Mouse (Mus musculus): ENCODE measurements around the gene Eps8l1. TPM values are rescaled to one million over a fixed set of nuclear protein-coding genes. Genes with fewer than 3 reads are reported as not detected.

Eps8l1 gene
- polyA plus RNA-seq, 1 experiment from 2014 or later: 5.0 TPM

DNA sequence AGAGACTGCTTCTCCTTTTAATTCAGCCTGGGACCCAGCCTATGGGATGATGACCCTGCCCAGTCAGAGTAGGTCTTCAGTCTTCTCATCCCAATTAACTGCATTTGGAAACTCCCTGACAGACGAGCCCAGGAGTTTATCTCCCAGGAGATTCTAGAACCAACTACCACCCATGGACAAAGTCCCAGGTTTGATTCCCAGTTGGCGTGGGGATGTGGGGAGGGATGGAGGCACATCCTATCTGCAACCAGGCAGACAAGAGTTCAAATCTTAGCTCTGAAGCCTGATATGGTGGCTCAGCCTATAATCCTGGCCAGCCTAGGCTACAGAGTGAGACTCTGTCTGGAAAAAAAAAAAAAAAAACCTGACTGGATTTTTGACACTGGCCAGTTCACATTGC lies 22.8 kb upstream of the Eps8l1 start:
- Histone ChIP-seq H3K36me3 (ENCODE audit: control insufficient read depth, insufficient read depth, low read length) (peaks cover 61% of the 10 kb centered on the region), H3K9ac (replicated peaks; ENCODE audit: low read depth, low read length) (no peak overlapping the region), H3K27ac (ENCODE audit: low read length) (no peak overlapping the region), H3K4me3 (ENCODE audit: low read depth, low read length) (no peak overlapping the region), H3K4me2 (replicated peaks; ENCODE audit: low read depth, low read length) (no peak overlapping the region), H3K27me3 (ENCODE audit: control insufficient read depth, insufficient read depth, low read length) (no peaks in the 10 kb centered on the region), H3K4me1 (ENCODE audit: control insufficient read depth, insufficient read depth, low read length) (no peaks in the 10 kb centered on the region), H3K9me3 (ENCODE audit: control insufficient read depth, low read depth, low read length) (no peaks in the 10 kb centered on the region)
- ATAC-seq (ENCODE audit: insufficient number of reproducible peaks, insufficient read depth, low FRiP score, low read depth): no peak
- WGBS: 90% methylated on average over 2 of the region's 2 CpGs

- no peaks in the 10 kb centered on the region for H3K27me3 ChIP-seq (ENCODE audit: control insufficient read depth, insufficient read depth, low read length)
- H3K4me1 ChIP-seq (ENCODE audit: control insufficient read depth, insufficient read depth, low read length): peaks cover 5% of the 10 kb centered on the region; the same call in 1 of the 2 replicates
- no peak overlapping the region for H3K4me2 ChIP-seq (replicated peaks; ENCODE audit: low read depth, low read length)
- no peaks in the 10 kb centered on the region for H3K9me3 ChIP-seq (ENCODE audit: control insufficient read depth, low read depth, low read length)
- H3K9ac ChIP-seq (replicated peaks; ENCODE audit: low read depth, low read length): no peak overlapping the region
- H3K36me3 ChIP-seq (ENCODE audit: control insufficient read depth, insufficient read depth, low read length): peaks cover 50% of the 10 kb centered on the region
- no peak overlapping the region for H3K4me3 ChIP-seq (ENCODE audit: low read depth, low read length)
- no peak for ATAC-seq (ENCODE audit: insufficient number of reproducible peaks, insufficient read depth, low FRiP score, low read depth)
- H3K27ac ChIP-seq (ENCODE audit: low read length): no peak overlapping the region
- WGBS: 89% methylated on average over 10 of the region's 10 CpGs
Measured at GRCm38 (mm10) chr7:4440549-4440948, 19.9 kb upstream of the Eps8l1 start.

GRCm38 (mm10) chr7:4445216-4445791 lies 15.2 kb upstream of the Eps8l1 start, which contains the start of gene Rdh13:
Rdh13 (minus strand) TSS chr7:4445649.
- H3K4me3 ChIP-seq (ENCODE audit: low read depth, low read length): peak within 1 kb of the TSS; percentile 85
- WGBS: under 1% methylated on average over 35 of the region's 35 CpGs
- no peaks in the 10 kb centered on the region for H3K27me3 ChIP-seq (ENCODE audit: control insufficient read depth, insufficient read depth, low read length)
- peak within 1 kb of the TSS; percentile 61 for H3K4me2 ChIP-seq (replicated peaks; ENCODE audit: low read depth, low read length)
- peaks cover 28% of the 10 kb centered on the region; the same call in 1 of the 2 replicates for H3K36me3 ChIP-seq (ENCODE audit: control insufficient read depth, insufficient read depth, low read length)
- H3K9me3 ChIP-seq (ENCODE audit: control insufficient read depth, low read depth, low read length): no peaks in the 10 kb centered on the region
- peak; percentile 93 for ATAC-seq (ENCODE audit: insufficient number of reproducible peaks, insufficient read depth, low FRiP score, low read depth)
- H3K27ac ChIP-seq (ENCODE audit: low read length): peak within 1 kb of the TSS; percentile 79; the same call in 1 of the 2 replicates
- H3K9ac ChIP-seq (replicated peaks; ENCODE audit: low read depth, low read length): peak within 1 kb of the TSS; percentile 65
- H3K4me1 ChIP-seq (ENCODE audit: control insufficient read depth, insufficient read depth, low read length): peaks cover 10% of the 10 kb centered on the region; the same call in 1 of the 2 replicates

- Histone ChIP-seq H3K27me3 (ENCODE audit: control insufficient read depth, insufficient read depth, low read length) (no peaks in the 10 kb centered on the region), H3K9ac (replicated peaks; ENCODE audit: low read depth, low read length) (no peak overlapping the region), H3K4me3 (ENCODE audit: low read depth, low read length) (no peak overlapping the region), H3K4me1 (ENCODE audit: control insufficient read depth, insufficient read depth, low read length) (peaks cover 10% of the 10 kb centered on the region; the same call in 1 of the 2 replicates), H3K9me3 (ENCODE audit: control insufficient read depth, low read depth, low read length) (no peaks in the 10 kb centered on the region), H3K36me3 (ENCODE audit: control insufficient read depth, insufficient read depth, low read length) (peaks cover 14% of the 10 kb centered on the region; the same call in 1 of the 2 replicates), H3K4me2 (replicated peaks; ENCODE audit: low read depth, low read length) (no peak overlapping the region), H3K27ac (ENCODE audit: low read length) (no peak overlapping the region)
- WGBS: 0% methylated on average over 1 of the region's 1 CpGs
- no peak for ATAC-seq (ENCODE audit: insufficient number of reproducible peaks, insufficient read depth, low FRiP score, low read depth)
Measured at GRCm38 (mm10) chr7:4447138-4447537, 13.3 kb upstream of the Eps8l1 start.

GRCm38 (mm10) chr7:4448439-4448838 lies 12.0 kb upstream of the Eps8l1 start:
- peaks cover 10% of the 10 kb centered on the region; the same call in 1 of the 2 replicates for H3K4me1 ChIP-seq (ENCODE audit: control insufficient read depth, insufficient read depth, low read length)
- no peak overlapping the region for H3K4me3 ChIP-seq (ENCODE audit: low read depth, low read length)
- peaks cover 5% of the 10 kb centered on the region; the same call in 1 of the 2 replicates for H3K36me3 ChIP-seq (ENCODE audit: control insufficient read depth, insufficient read depth, low read length)
- no peak for ATAC-seq (ENCODE audit: insufficient number of reproducible peaks, insufficient read depth, low FRiP score, low read depth)
- no peak overlapping the region for H3K9ac ChIP-seq (replicated peaks; ENCODE audit: low read depth, low read length)
- no peaks in the 10 kb centered on the region for H3K9me3 ChIP-seq (ENCODE audit: control insufficient read depth, low read depth, low read length)
- no peak overlapping the region for H3K4me2 ChIP-seq (replicated peaks; ENCODE audit: low read depth, low read length)
- 83% methylated on average over 3 of the region's 3 CpGs for WGBS
- H3K27me3 ChIP-seq (ENCODE audit: control insufficient read depth, insufficient read depth, low read length): no peaks in the 10 kb centered on the region
- H3K27ac ChIP-seq (ENCODE audit: low read length): no peak overlapping the region

DNA sequence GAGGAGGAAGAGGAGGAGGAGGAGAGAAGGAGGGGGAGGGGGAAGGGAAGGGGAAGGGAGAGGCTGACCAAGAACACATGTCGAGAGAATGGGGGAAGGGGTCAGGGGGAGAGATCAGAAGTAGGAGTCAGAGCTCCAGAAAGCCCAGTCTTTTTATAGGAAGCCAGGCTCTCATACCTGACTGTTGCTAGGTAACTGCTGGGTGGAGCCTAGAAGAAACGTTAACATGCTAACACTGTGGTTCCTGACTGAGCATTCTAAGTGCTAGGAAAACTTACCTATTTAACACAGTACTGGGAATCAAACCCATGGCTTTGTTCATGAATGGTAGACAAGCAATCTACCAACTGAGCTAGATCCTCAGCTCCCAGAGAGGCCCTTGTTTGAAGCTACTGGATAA lies 11.3 kb upstream of the Eps8l1 start:
- WGBS: 5% methylated on average over 2 of the region's 2 CpGs
- Histone ChIP-seq H3K4me3 (ENCODE audit: low read depth, low read length) (no peak overlapping the region), H3K9me3 (ENCODE audit: control insufficient read depth, low read depth, low read length) (no peaks in the 10 kb centered on the region), H3K9ac (replicated peaks; ENCODE audit: low read depth, low read length) (no peak overlapping the region), H3K27me3 (ENCODE audit: control insufficient read depth, insufficient read depth, low read length) (no peaks in the 10 kb centered on the region), H3K4me1 (ENCODE audit: control insufficient read depth, insufficient read depth, low read length) (peaks cover 10% of the 10 kb centered on the region; the same call in 1 of the 2 replicates), H3K4me2 (replicated peaks; ENCODE audit: low read depth, low read length) (no peak overlapping the region), H3K27ac (ENCODE audit: low read length) (peak overlapping the region; percentile 56; the same call in 1 of the 2 replicates), H3K36me3 (ENCODE audit: control insufficient read depth, insufficient read depth, low read length) (no peaks in the 10 kb centered on the region)
- no peak for ATAC-seq (ENCODE audit: insufficient number of reproducible peaks, insufficient read depth, low FRiP score, low read depth)

GRCm38 (mm10) chr7:4452644-4453043 lies 7.8 kb upstream of the Eps8l1 start:
- no peaks in the 10 kb centered on the region for H3K36me3 ChIP-seq (ENCODE audit: control insufficient read depth, insufficient read depth, low read length)
- ATAC-seq (ENCODE audit: insufficient number of reproducible peaks, insufficient read depth, low FRiP score, low read depth): peak; percentile 95
- H3K4me1 ChIP-seq (ENCODE audit: control insufficient read depth, insufficient read depth, low read length): 0 out of 2 replicates have a peak, but pooled peaks cover 5% of the 10 kb centered on the region
- peak overlapping the region; percentile 73 for H3K27ac ChIP-seq (ENCODE audit: low read length)
- no peak overlapping the region for H3K9ac ChIP-seq (replicated peaks; ENCODE audit: low read depth, low read length)
- no peak overlapping the region for H3K4me2 ChIP-seq (replicated peaks; ENCODE audit: low read depth, low read length)
- H3K27me3 ChIP-seq (ENCODE audit: control insufficient read depth, insufficient read depth, low read length): no peaks in the 10 kb centered on the region
- 16% methylated on average over 4 of the region's 4 CpGs for WGBS
- H3K9me3 ChIP-seq (ENCODE audit: control insufficient read depth, low read depth, low read length): no peaks in the 10 kb centered on the region
- no peak overlapping the region for H3K4me3 ChIP-seq (ENCODE audit: low read depth, low read length)

DNA sequence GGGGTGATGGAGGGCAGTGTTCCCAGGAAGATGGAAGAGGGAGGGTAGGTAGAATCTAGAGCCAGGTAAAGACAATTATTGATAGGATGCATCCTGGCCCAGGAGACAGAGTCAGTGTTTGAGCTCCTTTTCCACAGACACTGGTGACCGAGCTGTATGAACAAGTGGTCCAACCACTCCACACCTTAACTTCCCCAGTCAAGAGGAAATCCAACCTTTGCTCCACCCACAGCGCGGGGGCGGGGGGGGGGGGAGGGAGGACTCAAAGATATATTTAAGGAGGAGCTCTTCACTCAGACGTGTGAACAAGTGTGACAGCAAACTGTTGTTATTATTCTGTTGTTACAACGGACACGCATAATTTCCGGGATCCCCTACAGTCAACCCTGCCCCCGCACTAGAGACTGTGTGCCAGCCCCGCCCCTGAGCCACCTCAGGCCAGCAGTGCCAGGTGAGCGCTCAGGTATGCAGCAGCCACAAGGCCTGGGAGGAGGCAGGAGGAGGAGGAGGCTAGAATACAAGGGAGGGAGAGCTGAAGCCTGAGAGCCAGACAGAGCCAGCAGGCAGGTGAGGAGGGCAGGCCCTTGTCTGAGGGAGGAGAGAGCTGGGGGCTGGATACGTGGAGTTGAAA lies 3.8 kb downstream of the Eps8l1 start:
- Histone ChIP-seq H3K4me2 (replicated peaks; ENCODE audit: low read depth, low read length) (peak overlapping the region; percentile 17), H3K9ac (replicated peaks; ENCODE audit: low read depth, low read length) (no peak overlapping the region), H3K27me3 (ENCODE audit: control insufficient read depth, insufficient read depth, low read length) (no peaks in the 10 kb centered on the region), H3K4me1 (ENCODE audit: control insufficient read depth, insufficient read depth, low read length) (no peaks in the 10 kb centered on the region), H3K36me3 (ENCODE audit: control insufficient read depth, insufficient read depth, low read length) (no peaks in the 10 kb centered on the region), H3K4me3 (ENCODE audit: low read depth, low read length) (no peak overlapping the region), H3K9me3 (ENCODE audit: control insufficient read depth, low read depth, low read length) (no peaks in the 10 kb centered on the region), H3K27ac (ENCODE audit: low read length) (peak overlapping the region; percentile 75)
- 7% methylated on average over 12 of the region's 12 CpGs for WGBS
- ATAC-seq (ENCODE audit: insufficient number of reproducible peaks, insufficient read depth, low FRiP score, low read depth): peak; percentile 88

Measured in stomach, embryonic 14.5 days (tissue).